Mouse (Mus musculus) heart, embryonic 13.5 days (tissue): ENCODE measurements around the gene Zfp286. TPM values are rescaled to one million over a fixed set of nuclear protein-coding genes. Genes with fewer than 3 reads are reported as not detected.
A peak's percentile ranks its signal among the peaks of the same experiment; 100 is the strongest.
"Not testable (repeated sequence)": the region's sequence is repeated elsewhere in the genome, so short reads cannot be mapped to it uniquely, and the experiment has no call there.

Source experiments
- ATAC-seq: fragments of 200-750 bp; cut with Nextera tagmentation; 2 replicates; pipeline ENCODE4 v1.8.0; 2017; ENCODE audit warnings: moderate TSS enrichment; ENCODE audit not compliant: insufficient number of reproducible peaks, low FRiP score, low TSS enrichment; ENCODE audit errors: extremely low read depth
- H3K27ac ChIP-seq: fragments of 300-500 bp; sonication (generic); replicated peaks from 2 replicates; pipeline ENCODE4 v1.5.1; 2015; ENCODE audit warnings: moderate library complexity, mild to moderate bottlenecking, inconsistent platforms
- H3K27me3 ChIP-seq: fragments of 300-500 bp; sonication (generic); replicated peaks from 2 replicates; pipeline ENCODE4 v1.6.1; 2015; ENCODE audit warnings: mild to moderate bottlenecking, inconsistent platforms
- H3K36me3 ChIP-seq: fragments of 300-500 bp; sonication (generic); 2 replicates; pipeline ENCODE4 v1.6.1; 2015; ENCODE audit warnings: mild to moderate bottlenecking, inconsistent platforms
- H3K4me1 ChIP-seq: fragments of 300-500 bp; sonication (generic); 2 replicates; pipeline ENCODE4 v1.6.1; 2015; ENCODE audit warnings: inconsistent platforms
- H3K4me2 ChIP-seq: fragments of 300-500 bp; sonication (generic); 2 replicates; pipeline ENCODE4 v1.6.1; 2015; ENCODE audit warnings: inconsistent platforms, mild to moderate bottlenecking, moderate library complexity
- H3K4me3 ChIP-seq: fragments of 300-500 bp; sonication (generic); 2 replicates; pipeline ENCODE4 v1.5.1; 2015; ENCODE audit warnings: moderate library complexity, mild to moderate bottlenecking, inconsistent platforms
- H3K9ac ChIP-seq: fragments of 300-500 bp; sonication (generic); 2 replicates; pipeline ENCODE4 v1.6.1; 2015; ENCODE audit warnings: inconsistent platforms, mild to moderate bottlenecking, moderate library complexity
- H3K9me3 ChIP-seq: fragments of 300-500 bp; sonication (generic); 2 replicates; pipeline ENCODE4 v1.6.1; 2016; ENCODE audit warnings: inconsistent platforms
- WGBS: fragments of 180-500 bp; shearing (Covaris S2); methylation state at CpG from one replicate; pipeline ENCODE4 v1.1.7; 2015; ENCODE audit warnings: mixed read lengths; 5-methylcytosine and 5-hydroxymethylcytosine counted together
- polyA plus RNA-seq: library from polyadenylated mRNA; unstranded; fragments of >200 nt; fragmentation: Nextera tagmentation; extraction: Ambion mirVana; gene quantifications from 2 replicates; pipeline ENCODE4 v1.2.1, GENCODE M21; 2015

The Zfp286 gene
- polyA plus RNA-seq, 1 experiment from 2014 or later = 9.9 TPM

DNA sequence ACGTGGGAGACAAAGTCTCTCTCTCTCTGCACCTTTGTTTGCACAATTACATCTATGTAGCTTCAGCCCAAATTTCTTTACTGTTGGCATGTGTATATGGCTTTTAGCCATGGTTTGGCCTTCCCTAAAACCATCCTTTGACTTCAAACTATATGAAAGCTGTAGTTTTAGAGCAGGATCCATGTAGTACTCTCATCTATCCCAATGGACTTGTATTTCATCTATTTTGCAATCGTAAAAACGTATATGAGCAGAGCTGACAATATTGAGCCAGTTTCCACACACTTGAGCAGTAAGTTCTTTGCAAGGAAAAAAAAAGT lies 315 bp upstream of the Zfp286 start:
- H3K4me2 ChIP-seq = peak overlapping the region; percentile 84
- peak overlapping the region; percentile 87 for H3K9ac ChIP-seq
- peaks cover 13% of the 10 kb centered on the region; the same call in 1 of the 2 replicates for H3K4me1 ChIP-seq
- peaks cover 26% of the 10 kb centered on the region for H3K36me3 ChIP-seq
- no peak for ATAC-seq
- peak overlapping the region; percentile 72 for H3K4me3 ChIP-seq
- 60% methylated on average over 3 of the region's 3 CpGs for WGBS
- no peak overlapping the region for H3K27ac ChIP-seq
- H3K9me3 ChIP-seq = no peaks in the 10 kb centered on the region
- H3K27me3 ChIP-seq = no peaks in the 10 kb centered on the region

DNA sequence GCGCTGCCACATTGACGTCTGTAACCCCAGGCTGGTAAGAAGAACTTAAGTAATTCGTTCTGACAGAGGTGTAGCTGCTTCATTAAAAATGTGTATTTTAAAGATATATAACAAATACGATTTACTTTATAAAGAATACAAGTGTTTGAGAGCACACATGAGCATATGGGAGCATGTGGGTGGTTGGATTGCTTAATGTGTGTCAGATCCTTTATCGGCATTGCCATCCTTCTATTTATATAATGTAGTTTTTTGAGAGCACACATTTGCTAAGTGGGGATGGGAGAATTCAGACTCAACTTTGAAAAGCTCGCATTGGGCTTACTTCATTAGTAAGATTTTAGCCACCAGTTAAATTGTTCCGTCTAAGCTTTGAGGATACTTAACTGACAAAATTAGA lies 12.8 kb downstream of the Zfp286 start:
- 84% methylated on average over 7 of the region's 7 CpGs for WGBS
- Histone ChIP-seq H3K4me3 (no peak overlapping the region), H3K4me1 (no peaks in the 10 kb centered on the region), H3K36me3 (peaks cover 53% of the 10 kb centered on the region), H3K9ac (no peak overlapping the region), H3K27me3 (no peaks in the 10 kb centered on the region), H3K27ac (no peak overlapping the region), H3K4me2 (no peak overlapping the region), H3K9me3 (peaks cover 59% of the 10 kb centered on the region)
- ATAC-seq = no peak

DNA sequence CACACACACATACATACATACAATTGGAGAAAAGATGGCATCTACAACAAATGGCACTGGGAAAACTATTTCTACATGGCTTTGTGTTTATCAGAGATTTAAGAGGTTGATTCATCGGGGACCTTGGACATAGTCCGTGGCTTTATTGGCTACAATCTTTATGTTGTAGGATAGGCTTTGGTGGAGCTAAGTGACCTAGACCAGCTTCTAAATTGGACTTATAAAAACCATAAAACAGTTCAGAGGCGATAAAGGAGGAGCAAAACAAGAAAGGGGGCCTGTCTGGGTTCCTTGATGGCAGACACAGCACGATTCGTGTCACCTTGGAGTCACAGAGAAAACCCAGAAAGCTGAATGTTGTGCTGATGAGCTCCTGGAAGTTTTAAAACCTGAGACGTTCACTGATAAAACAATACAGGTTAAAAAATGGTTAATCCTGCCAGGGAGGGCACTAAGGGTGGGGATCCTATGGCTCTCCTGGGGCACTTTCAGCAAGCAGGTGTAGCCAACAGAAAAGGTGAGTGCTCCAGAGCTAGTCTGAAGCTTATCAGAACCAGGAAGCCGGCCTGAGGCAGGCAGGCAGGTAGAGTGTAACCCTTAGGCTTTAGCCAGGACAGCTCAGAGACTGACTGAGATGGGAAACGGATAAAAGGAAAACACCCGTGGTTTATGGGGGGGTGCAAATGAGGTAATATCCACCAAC lies 28.4 kb downstream of the Zfp286 start:
- no peaks in the 10 kb centered on the region for H3K36me3 ChIP-seq
- H3K4me1 ChIP-seq = peaks cover 23% of the 10 kb centered on the region
- peaks cover 14% of the 10 kb centered on the region for H3K27me3 ChIP-seq
- ATAC-seq = no peak
- WGBS = 66% methylated on average over 9 of the region's 9 CpGs
- H3K4me2 ChIP-seq = peak overlapping the region; percentile 22; the same call in 1 of the 2 replicates
- H3K27ac ChIP-seq = no peak overlapping the region
- no peaks in the 10 kb centered on the region for H3K9me3 ChIP-seq
- no peak overlapping the region for H3K9ac ChIP-seq
- no peak overlapping the region for H3K4me3 ChIP-seq

DNA sequence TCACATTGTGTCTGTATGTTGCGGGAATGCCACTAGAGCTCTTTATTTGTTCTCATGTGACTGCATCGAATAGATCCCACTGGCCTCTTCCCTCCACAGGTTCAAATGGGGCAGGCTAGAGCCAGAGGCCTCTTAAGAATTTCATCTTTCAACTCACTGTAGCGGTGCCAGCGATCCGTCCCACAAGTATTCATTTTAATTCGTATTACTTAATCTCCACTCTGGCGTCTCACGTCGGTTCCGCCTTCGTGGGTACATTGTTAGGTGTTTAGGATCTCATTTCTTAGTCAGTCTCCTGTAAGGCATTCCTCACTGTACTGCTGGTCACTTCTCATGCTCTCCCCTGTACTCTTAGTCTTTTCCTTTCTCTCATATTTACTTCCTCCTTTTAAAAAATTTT lies 30.8 kb downstream of the Zfp286 start:
- H3K4me3 ChIP-seq = no peak overlapping the region
- H3K4me2 ChIP-seq = no peak overlapping the region
- no peaks in the 10 kb centered on the region for H3K9me3 ChIP-seq
- H3K27ac ChIP-seq = no peak overlapping the region
- H3K27me3 ChIP-seq = peaks cover 26% of the 10 kb centered on the region
- no peak for ATAC-seq
- WGBS = 92% methylated on average over 11 of the region's 11 CpGs
- H3K9ac ChIP-seq = no peak overlapping the region
- H3K36me3 ChIP-seq = no peaks in the 10 kb centered on the region
- peaks cover 23% of the 10 kb centered on the region for H3K4me1 ChIP-seq

DNA sequence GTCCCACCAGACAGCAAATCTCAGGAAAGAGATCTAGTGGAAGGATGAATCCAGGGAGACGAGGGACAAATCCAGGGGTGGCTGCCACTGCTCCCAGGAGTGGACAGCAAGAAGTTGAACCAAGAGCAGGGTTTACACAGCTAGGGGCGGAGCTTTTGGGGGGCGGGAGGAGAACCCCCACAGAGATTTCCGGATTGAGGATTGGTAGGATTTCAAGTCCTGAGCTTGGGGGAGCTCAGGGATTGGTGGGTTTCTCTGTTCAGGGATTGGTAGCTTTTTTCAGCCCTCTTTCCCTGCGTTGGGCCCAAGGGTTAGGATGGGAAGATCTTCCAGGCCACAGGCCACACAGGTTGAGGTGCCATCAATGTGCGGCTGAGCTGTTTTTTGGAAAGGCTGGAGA lies 31.4 kb downstream of the Zfp286 start:
- ATAC-seq = no peak
- H3K4me2 ChIP-seq = no peak overlapping the region
- 67% methylated on average over 6 of the region's 6 CpGs for WGBS

DNA sequence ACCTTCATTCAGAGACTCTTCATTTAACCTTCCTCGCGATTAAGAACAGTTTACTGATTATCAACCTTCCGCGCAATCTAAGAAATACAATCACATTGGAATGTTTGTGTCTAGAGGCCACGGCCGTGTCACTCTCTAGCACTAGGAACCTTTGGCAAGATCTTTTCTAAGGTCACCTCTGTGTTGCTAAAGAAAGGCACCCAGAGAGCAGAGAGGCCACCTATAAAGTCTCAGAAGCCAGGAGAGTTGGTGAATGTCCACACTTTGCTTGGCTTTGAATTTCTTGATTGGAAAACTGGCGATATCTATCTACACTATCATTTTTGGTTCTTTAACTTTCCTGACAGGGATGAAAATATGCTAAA lies 32.1 kb downstream of the Zfp286 start:
- H3K36me3 ChIP-seq = no peaks in the 10 kb centered on the region
- H3K4me1 ChIP-seq = peaks cover 23% of the 10 kb centered on the region
- ATAC-seq = no peak
- peak overlapping the region; percentile 68 for H3K9ac ChIP-seq
- peaks cover 32% of the 10 kb centered on the region for H3K27me3 ChIP-seq
- H3K4me3 ChIP-seq = peak overlapping the region; percentile 21
- peak overlapping the region; percentile 61 for H3K4me2 ChIP-seq
- WGBS = 8% methylated on average over 7 of the region's 7 CpGs
- no peak overlapping the region for H3K27ac ChIP-seq
- no peaks in the 10 kb centered on the region for H3K9me3 ChIP-seq

More for the DNA sequence above, 31.4 kb downstream of the Zfp286 start:
- no peak overlapping the region for H3K27ac ChIP-seq
- no peaks in the 10 kb centered on the region for H3K9me3 ChIP-seq
- H3K9ac ChIP-seq = no peak overlapping the region
- peaks cover 23% of the 10 kb centered on the region for H3K4me1 ChIP-seq
- H3K36me3 ChIP-seq = no peaks in the 10 kb centered on the region
- H3K27me3 ChIP-seq = peaks cover 27% of the 10 kb centered on the region
- no peak overlapping the region for H3K4me3 ChIP-seq

DNA sequence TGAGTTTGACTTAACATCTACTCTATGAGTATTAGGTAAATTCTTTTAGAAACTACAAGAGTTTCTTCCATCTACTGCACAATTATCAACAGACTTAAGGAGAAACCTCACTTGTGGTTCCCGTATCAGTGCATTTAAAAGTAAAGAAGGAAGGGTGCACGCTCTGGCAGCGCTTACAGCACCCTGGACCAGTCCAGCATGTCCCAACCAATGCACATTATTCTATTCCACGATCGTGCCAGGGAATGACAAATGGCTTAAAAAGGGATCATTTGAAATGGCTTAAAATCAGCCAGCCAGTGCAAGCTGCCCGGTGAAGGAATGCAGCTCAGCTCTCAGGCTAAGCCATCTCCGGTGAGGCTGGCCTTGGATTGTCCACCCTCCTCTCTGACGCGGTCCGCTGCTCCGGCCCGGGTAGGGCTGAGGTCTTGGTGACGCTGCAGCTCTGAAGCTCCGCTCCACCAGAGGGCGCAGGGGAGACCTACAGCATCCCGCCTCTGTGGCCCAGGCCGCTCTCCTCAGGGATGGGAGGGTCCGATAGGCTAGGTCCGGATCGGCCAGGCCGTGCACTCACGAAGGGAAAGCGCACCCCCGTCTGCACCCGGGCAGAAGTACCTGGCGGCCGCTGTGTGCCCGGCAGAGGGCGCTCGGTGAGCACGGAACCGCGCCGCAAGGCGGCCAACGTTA lies 32.7 kb downstream of the Zfp286 start:
- Histone ChIP-seq H3K9ac (peak overlapping the region; percentile 68), H3K9me3 (no peaks in the 10 kb centered on the region), H3K27ac (no peak overlapping the region), H3K4me3 (peak overlapping the region; percentile 21), H3K27me3 (peaks cover 32% of the 10 kb centered on the region), H3K4me2 (peak overlapping the region; percentile 61), H3K36me3 (no peaks in the 10 kb centered on the region), H3K4me1 (peaks cover 18% of the 10 kb centered on the region)
- ATAC-seq = peak; percentile 96
- WGBS = 6% methylated on average over 36 of the region's 36 CpGs

DNA sequence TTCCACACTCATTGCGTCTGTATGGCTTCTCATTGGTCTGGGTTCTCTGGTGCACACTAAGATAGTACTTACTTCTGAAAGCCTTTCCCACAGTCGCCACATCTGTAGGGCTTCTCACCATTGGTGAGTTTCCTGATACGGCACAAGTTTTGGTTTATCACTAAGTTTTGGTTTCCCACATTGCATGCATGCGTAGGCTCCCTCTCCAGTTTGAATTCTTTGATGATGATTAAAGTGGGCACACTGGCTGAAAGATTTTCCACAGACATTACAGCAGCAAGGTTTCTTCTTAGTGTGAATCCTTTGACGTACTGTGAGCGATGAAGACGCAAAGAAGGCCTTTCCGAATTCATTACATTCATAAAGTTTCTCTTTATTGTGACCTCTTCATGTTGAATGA lies 36.5 kb downstream of the Zfp286 start, which contains the start of gene Gm10428:
Gene Gm10428 (plus strand): TSS at position 321 of the 400 bp plus-strand sequence.
- ATAC-seq = no peak
- no peak within 1 kb of the TSS for H3K4me2 ChIP-seq
- no peak within 1 kb of the TSS for H3K9ac ChIP-seq
- peaks cover 52% of the 10 kb centered on the region for H3K27me3 ChIP-seq
- H3K4me3 ChIP-seq = no peak within 1 kb of the TSS
- H3K36me3 ChIP-seq = no peaks in the 10 kb centered on the region
- 78% methylated on average over 8 of the region's 8 CpGs for WGBS
- no peak within 1 kb of the TSS for H3K27ac ChIP-seq
- peaks cover 10% of the 10 kb centered on the region; the same call in 1 of the 2 replicates for H3K4me1 ChIP-seq
- no peaks in the 10 kb centered on the region for H3K9me3 ChIP-seq

DNA sequence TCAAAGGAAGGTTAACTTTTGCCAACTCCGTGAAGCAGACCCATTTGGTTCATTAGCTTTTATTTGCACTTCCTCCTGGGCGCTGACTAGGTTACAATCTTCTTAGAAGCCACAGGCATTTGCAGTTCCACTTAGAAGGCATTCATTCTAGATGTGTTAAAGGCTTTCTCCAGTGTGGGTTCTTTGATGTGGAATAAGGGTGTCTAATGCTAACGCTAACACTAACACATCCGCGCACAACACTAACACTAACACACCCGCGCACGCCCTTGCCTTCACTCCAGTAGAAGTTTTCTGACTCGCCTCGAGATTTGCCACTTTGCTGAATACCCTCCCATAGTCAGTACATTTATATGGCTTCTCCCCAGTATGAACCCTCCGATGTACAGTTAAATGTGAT lies 37.1 kb downstream of the Zfp286 start:
- Histone ChIP-seq H3K27ac (no peak overlapping the region), H3K4me1 (peaks cover 5% of the 10 kb centered on the region; the same call in 1 of the 2 replicates), H3K27me3 (peaks cover 52% of the 10 kb centered on the region), H3K4me2 (no peak overlapping the region), H3K9me3 (no peaks in the 10 kb centered on the region), H3K9ac (no peak overlapping the region), H3K36me3 (no peaks in the 10 kb centered on the region), H3K4me3 (no peak overlapping the region)
- 56% methylated on average over 11 of the region's 11 CpGs for WGBS
- ATAC-seq = no peak

DNA sequence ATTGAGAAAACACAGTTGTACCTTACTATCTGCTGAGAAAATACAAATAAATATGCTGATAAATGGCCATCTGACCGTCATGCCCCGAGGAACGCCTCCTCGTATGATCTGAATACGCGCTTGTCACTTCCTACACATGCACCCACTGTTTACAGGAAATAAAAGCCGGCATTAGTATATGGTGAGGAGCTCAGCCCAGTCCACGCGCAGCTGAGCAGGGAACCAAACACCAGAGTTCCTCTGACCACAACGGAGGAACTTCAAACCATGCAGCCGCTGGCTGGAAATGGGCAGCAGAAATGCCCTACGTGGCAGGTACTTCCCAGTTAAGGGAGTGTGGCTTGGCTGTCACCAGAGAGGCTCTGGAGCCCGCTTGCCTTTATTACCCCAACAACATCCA lies 39.8 kb downstream of the Zfp286 start:
- not testable (repeated sequence) for H3K4me1 ChIP-seq, H3K9me3 ChIP-seq, ATAC-seq, H3K4me3 ChIP-seq, H3K9ac ChIP-seq, H3K27ac ChIP-seq, H3K36me3 ChIP-seq, H3K4me2 ChIP-seq
- H3K27me3 ChIP-seq = peaks cover 58% of the 10 kb centered on the region
- WGBS = 78% methylated on average over 13 of the region's 13 CpGs

DNA sequence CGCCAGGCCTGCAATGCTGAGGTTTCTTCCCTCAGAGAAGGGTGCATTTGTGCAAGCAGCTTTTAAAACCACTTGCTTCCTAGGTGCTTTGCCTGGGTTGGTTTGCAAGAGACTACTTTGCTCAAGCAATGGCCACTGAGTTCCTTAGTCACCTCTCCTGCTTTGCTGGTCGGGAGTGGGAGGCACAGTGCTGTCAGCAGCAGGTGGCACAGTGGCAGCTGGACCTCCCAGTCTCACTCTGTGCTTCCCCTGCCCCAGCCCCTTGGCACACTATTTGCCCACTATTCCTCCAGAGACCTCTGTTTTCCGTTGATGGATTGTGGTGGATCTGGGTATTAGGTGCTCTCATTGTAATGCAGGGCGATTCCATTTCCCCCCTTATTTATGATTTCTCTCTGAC lies 41.2 kb downstream of the Zfp286 start:
- no peak overlapping the region for H3K4me3 ChIP-seq
- ATAC-seq = no peak
- 73% methylated on average over 4 of the region's 4 CpGs for WGBS

DNA sequence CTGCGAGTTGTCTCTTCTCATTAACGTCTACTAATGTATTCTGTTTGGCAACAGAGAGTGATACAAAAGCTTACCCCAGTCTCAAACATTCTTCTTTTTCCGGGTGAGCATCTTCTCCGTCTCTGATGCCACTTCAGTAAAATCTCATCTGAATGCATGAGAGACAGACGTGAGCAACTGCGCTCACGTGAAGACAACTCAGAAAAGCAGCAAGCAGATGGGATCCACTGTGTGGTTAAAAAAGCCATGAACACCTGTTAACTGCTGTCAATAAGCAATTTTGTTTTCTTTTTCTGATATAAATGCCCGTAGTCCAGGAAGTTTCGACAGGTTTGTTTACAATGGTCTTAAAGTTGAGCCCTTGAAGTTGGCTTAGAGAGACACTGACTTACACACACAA lies 42.0 kb downstream of the Zfp286 start:
- Histone ChIP-seq H3K4me1 (0 out of 2 replicates have a peak, but pooled peaks cover 3% of the 10 kb centered on the region), H3K4me3 (no peak overlapping the region), H3K4me2 (no peak overlapping the region), H3K36me3 (no peaks in the 10 kb centered on the region), H3K9me3 (no peaks in the 10 kb centered on the region), H3K27me3 (peaks cover 53% of the 10 kb centered on the region), H3K9ac (no peak overlapping the region), H3K27ac (no peak overlapping the region)
- no peak for ATAC-seq
- WGBS = 77% methylated on average over 9 of the region's 9 CpGs

More for the DNA sequence above, 41.2 kb downstream of the Zfp286 start:
- H3K36me3 ChIP-seq = no peaks in the 10 kb centered on the region
- H3K9ac ChIP-seq = no peak overlapping the region
- no peak overlapping the region for H3K4me2 ChIP-seq
- 0 out of 2 replicates have a peak, but pooled peaks cover 3% of the 10 kb centered on the region for H3K4me1 ChIP-seq
- peaks cover 58% of the 10 kb centered on the region for H3K27me3 ChIP-seq
- no peak overlapping the region for H3K27ac ChIP-seq
- no peaks in the 10 kb centered on the region for H3K9me3 ChIP-seq
